Mouse (Mus musculus) lung, postnatal 36 days (tissue): ENCODE measurements at regions not wholly inside any gene's neighbourhood (a gene's known extent, or its start where the extent isn't known, plus 50 kb on each side); places are given as distances from the start of the nearest gene placed in this dataset.

Experiments
- DNase-seq: peaks from one replicate; pipeline ENCODE4 v3.0.0; 2022; ENCODE audit warnings: mixed read lengths

GRCm38 (mm10) chr6:86577504-86577903 is 50.5 kb upstream of the Asprv1 start:
- peak; percentile 38 for DNase-seq
